Mouse (Mus musculus): Measurements from ENCODE around the gene Pigs. TPM values are rescaled to one million over a fixed set of nuclear protein-coding genes. Genes with fewer than 3 reads are reported as not detected.

The Pigs gene
- polyA plus RNA-seq, 1 experiment from 2014 or later: 31.1 TPM

GRCm38 (mm10) chr11:78367456-78368225 lies 39.4 kb downstream of the Pigs start:
- Histone ChIP-seq H3K27me3 (no peaks in the 10 kb centered on the region; the same call in 1 of the 2 replicates), H3K27ac (replicated peaks) (no peak overlapping the region), H3K9ac (no peak overlapping the region), H3K9me3 (replicated peaks) (no peaks in the 10 kb centered on the region), H3K4me2 (no peak overlapping the region), H3K4me3 (replicated peaks) (no peak overlapping the region), H3K36me3 (replicated peaks) (no peaks in the 10 kb centered on the region), H3K4me1 (replicated peaks) (peaks cover 9% of the 10 kb centered on the region)
- WGBS (ENCODE audit: insufficient replicate concordance): 77% methylated on average over 15 of the region's 15 CpGs
- ATAC-seq (ENCODE audit: insufficient read depth): no peak

DNA sequence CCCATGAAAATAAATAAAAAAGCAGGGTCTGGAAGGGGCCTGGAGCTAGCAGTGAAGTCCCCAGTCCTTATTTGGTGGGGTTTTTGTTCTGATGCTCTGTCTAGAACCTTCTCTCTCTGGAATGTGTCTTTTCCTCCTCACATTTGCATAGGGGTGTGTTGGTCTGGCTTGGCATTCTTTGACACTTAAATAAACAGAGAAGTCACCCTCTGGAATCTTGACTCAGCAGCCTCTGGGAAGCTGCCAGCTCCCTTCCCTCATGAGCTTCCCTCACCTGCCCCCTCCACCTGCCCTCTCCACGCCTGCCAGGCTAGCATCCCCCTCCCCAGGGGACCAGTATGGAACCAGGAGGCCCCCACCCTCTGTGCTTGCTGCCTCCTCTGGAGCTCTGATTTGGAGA lies 42.2 kb downstream of the Pigs start:
- Histone ChIP-seq H3K4me1 (replicated peaks) (no peaks in the 10 kb centered on the region), H3K27ac (replicated peaks) (no peak overlapping the region), H3K9me3 (replicated peaks) (no peaks in the 10 kb centered on the region), H3K4me2 (no peak overlapping the region), H3K36me3 (replicated peaks) (no peaks in the 10 kb centered on the region), H3K4me3 (replicated peaks) (no peak overlapping the region), H3K9ac (no peak overlapping the region), H3K27me3 (no peaks in the 10 kb centered on the region; the same call in 1 of the 2 replicates)
- WGBS (ENCODE audit: insufficient replicate concordance): 41% methylated on average over 1 of the region's 1 CpGs
- ATAC-seq (ENCODE audit: insufficient read depth): no peak

- Histone ChIP-seq H3K9ac (no peak overlapping the region), H3K4me1 (replicated peaks) (no peaks in the 10 kb centered on the region), H3K9me3 (replicated peaks) (no peaks in the 10 kb centered on the region), H3K36me3 (replicated peaks) (no peaks in the 10 kb centered on the region), H3K4me3 (replicated peaks) (no peak overlapping the region), H3K4me2 (no peak overlapping the region), H3K27me3 (no peaks in the 10 kb centered on the region), H3K27ac (replicated peaks) (no peak overlapping the region)
- no peak for ATAC-seq (ENCODE audit: insufficient read depth)
- WGBS (ENCODE audit: insufficient replicate concordance): 70% methylated on average over 11 of the region's 11 CpGs
Observed at GRCm38 (mm10) chr11:78371711-78372110, 43.5 kb downstream of the Pigs start.

- no peaks in the 10 kb centered on the region for H3K9me3 ChIP-seq (replicated peaks)
- no peak for ATAC-seq (ENCODE audit: insufficient read depth)
- no peaks in the 10 kb centered on the region for H3K27me3 ChIP-seq
- no peaks in the 10 kb centered on the region for H3K4me1 ChIP-seq (replicated peaks)
- 52% methylated on average over 3 of the region's 3 CpGs for WGBS (ENCODE audit: insufficient replicate concordance)
- H3K4me2 ChIP-seq: no peak overlapping the region
- H3K4me3 ChIP-seq (replicated peaks): no peak overlapping the region
- no peak overlapping the region for H3K9ac ChIP-seq
- no peaks in the 10 kb centered on the region for H3K36me3 ChIP-seq (replicated peaks)
- no peak overlapping the region for H3K27ac ChIP-seq (replicated peaks)
Observed at GRCm38 (mm10) chr11:78372166-78372565, 44.0 kb downstream of the Pigs start.

- H3K9me3 ChIP-seq (replicated peaks): no peaks in the 10 kb centered on the region
- no peak overlapping the region for H3K4me2 ChIP-seq
- H3K4me1 ChIP-seq (replicated peaks): no peaks in the 10 kb centered on the region
- 61% methylated on average over 7 of the region's 7 CpGs for WGBS (ENCODE audit: insufficient replicate concordance)
- H3K27ac ChIP-seq (replicated peaks): no peak overlapping the region
- no peak overlapping the region for H3K4me3 ChIP-seq (replicated peaks)
- no peak overlapping the region for H3K9ac ChIP-seq
- H3K27me3 ChIP-seq: no peaks in the 10 kb centered on the region
- ATAC-seq (ENCODE audit: insufficient read depth): no peak
- H3K36me3 ChIP-seq (replicated peaks): no peaks in the 10 kb centered on the region
Observed at GRCm38 (mm10) chr11:78372610-78373009, 44.4 kb downstream of the Pigs start.

- WGBS (ENCODE audit: insufficient replicate concordance): 68% methylated on average over 8 of the region's 8 CpGs
- no peak overlapping the region for H3K4me2 ChIP-seq
Observed at GRCm38 (mm10) chr11:78374147-78374546, 45.9 kb downstream of the Pigs start.

DNA sequence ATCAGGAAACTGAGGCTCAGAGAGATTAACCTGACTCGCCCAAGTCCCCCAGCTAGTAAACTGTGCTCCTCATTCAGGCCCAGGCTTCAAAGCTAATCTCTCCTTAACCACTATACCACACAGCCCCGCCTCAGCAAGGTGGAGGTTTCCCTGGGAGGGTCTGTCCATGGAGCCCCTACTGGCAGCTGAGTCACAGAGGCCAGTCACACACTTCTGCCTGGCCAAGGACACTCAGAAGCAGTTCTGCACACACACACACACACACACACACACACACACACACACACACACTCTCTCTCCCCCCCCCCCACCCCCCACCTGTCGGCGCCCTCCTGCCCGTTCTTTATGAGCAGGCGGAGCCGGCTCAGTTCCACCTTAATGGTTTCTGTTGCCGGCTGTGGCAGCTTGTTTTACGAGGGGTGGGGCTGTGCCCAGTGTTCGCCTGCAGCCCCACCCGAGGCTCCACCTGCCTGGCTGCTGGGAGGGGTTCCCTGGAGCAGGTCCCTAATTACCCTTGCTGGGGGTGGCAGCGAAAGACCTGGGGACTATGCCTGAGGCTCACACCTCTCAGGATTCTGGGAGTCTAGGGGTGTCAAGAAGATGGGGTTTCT lies 49.4 kb downstream of the Pigs start:
- H3K9me3 ChIP-seq (replicated peaks): no peaks in the 10 kb centered on the region
- no peak overlapping the region for H3K4me3 ChIP-seq (replicated peaks)
- no peaks in the 10 kb centered on the region for H3K4me1 ChIP-seq (replicated peaks)
- no peak overlapping the region for H3K27ac ChIP-seq (replicated peaks)
- no peak overlapping the region for H3K9ac ChIP-seq
- no peak for ATAC-seq (ENCODE audit: insufficient read depth)
- H3K36me3 ChIP-seq (replicated peaks): no peaks in the 10 kb centered on the region
- H3K4me2 ChIP-seq: no peak overlapping the region
- peaks cover 5% of the 10 kb centered on the region; the same call in 1 of the 2 replicates for H3K27me3 ChIP-seq
- 28% methylated on average over 12 of the region's 12 CpGs for WGBS (ENCODE audit: insufficient replicate concordance)

More at GRCm38 (mm10) chr11:78374147-78374546, 45.9 kb downstream of the Pigs start:
- H3K36me3 ChIP-seq (replicated peaks): no peaks in the 10 kb centered on the region
- H3K9me3 ChIP-seq (replicated peaks): no peaks in the 10 kb centered on the region
- H3K4me1 ChIP-seq (replicated peaks): no peaks in the 10 kb centered on the region
- no peak overlapping the region for H3K4me3 ChIP-seq (replicated peaks)
- H3K27me3 ChIP-seq: peaks cover 5% of the 10 kb centered on the region; the same call in 1 of the 2 replicates
- H3K27ac ChIP-seq (replicated peaks): no peak overlapping the region
- ATAC-seq (ENCODE audit: insufficient read depth): no peak
- H3K9ac ChIP-seq: no peak overlapping the region

DNA sequence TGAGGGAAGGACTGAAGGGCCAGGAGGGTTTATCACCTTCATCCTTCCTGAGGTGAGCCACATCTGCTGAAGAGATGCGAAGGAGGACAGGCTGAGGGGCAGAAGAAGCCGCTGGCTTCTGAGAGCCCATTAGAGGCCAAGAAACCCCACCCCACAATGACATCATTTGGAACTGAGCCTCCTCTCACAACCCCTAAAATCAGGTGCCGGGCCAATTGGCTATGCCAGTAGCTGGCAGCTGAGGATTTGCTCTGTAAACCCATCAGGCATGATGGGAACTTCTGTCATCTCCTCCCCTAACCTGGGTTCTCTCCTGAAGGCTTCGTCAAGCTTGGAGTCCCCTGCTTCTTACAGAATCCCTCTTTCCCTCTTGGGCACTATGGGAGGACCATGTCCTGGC lies 52.1 kb downstream of the Pigs start:
- Histone ChIP-seq H3K9me3 (replicated peaks) (no peaks in the 10 kb centered on the region), H3K4me1 (replicated peaks) (no peaks in the 10 kb centered on the region), H3K27ac (replicated peaks) (no peak overlapping the region), H3K4me3 (replicated peaks) (no peak overlapping the region), H3K36me3 (replicated peaks) (no peaks in the 10 kb centered on the region), H3K9ac (no peak overlapping the region), H3K27me3 (peaks cover 5% of the 10 kb centered on the region; the same call in 1 of the 2 replicates), H3K4me2 (no peak overlapping the region)
- no peak for ATAC-seq (ENCODE audit: insufficient read depth)
- 48% methylated on average over 4 of the region's 4 CpGs for WGBS (ENCODE audit: insufficient replicate concordance)

DNA sequence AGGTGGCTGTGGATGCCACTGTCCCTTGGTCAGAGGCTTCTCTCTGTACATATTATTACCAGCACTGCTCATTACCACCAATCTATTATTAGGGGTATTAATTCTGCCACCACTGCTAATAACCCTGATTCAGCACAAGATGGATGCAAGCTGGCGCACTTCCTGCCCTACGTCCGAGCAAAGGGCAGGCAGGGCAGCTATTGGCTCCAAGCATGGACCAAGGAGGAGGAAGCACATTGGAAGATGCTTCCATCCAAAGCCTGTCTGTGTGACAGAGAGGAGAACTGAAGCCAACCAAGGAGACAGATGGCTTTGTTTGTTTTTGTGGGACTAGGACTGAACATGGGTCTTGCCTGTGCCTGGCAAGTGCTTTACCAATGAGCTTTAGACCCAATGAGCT lies 52.8 kb downstream of the Pigs start:
- Histone ChIP-seq H3K36me3 (replicated peaks) (no peaks in the 10 kb centered on the region), H3K4me3 (replicated peaks) (no peak overlapping the region), H3K4me2 (no peak overlapping the region), H3K9ac (no peak overlapping the region), H3K27me3 (peaks cover 5% of the 10 kb centered on the region; the same call in 1 of the 2 replicates), H3K4me1 (replicated peaks) (no peaks in the 10 kb centered on the region), H3K27ac (replicated peaks) (no peak overlapping the region), H3K9me3 (replicated peaks) (no peaks in the 10 kb centered on the region)
- no peak for ATAC-seq (ENCODE audit: insufficient read depth)
- WGBS (ENCODE audit: insufficient replicate concordance): 59% methylated on average over 3 of the region's 3 CpGs

DNA sequence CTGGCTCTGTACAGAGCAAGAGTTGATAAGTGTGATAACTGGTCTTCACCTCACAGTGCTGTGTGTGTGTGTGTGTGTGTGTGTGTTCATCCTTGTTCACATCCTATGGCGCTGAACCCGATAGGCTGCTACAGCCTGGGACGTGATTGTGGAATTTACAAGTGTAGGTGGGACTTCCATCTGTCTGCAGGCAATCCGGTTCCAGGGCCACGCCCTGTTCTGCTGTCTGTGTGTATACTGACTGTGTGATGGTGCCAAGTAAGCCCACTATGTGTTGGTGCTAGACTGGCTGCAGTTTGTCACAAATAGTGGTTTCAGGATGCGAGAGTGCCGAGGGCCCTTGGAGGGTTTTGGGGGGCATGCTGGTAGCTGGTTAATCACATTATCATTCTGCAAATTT lies 54.1 kb downstream of the Pigs start:
- Histone ChIP-seq H3K27ac (replicated peaks) (no peak overlapping the region), H3K9ac (no peak overlapping the region), H3K36me3 (replicated peaks) (no peaks in the 10 kb centered on the region), H3K4me2 (no peak overlapping the region), H3K4me1 (replicated peaks) (no peaks in the 10 kb centered on the region), H3K9me3 (replicated peaks) (no peaks in the 10 kb centered on the region), H3K4me3 (replicated peaks) (no peak overlapping the region), H3K27me3 (peaks cover 5% of the 10 kb centered on the region; the same call in 1 of the 2 replicates)
- 73% methylated on average over 7 of the region's 7 CpGs for WGBS (ENCODE audit: insufficient replicate concordance)
- no peak for ATAC-seq (ENCODE audit: insufficient read depth)

DNA sequence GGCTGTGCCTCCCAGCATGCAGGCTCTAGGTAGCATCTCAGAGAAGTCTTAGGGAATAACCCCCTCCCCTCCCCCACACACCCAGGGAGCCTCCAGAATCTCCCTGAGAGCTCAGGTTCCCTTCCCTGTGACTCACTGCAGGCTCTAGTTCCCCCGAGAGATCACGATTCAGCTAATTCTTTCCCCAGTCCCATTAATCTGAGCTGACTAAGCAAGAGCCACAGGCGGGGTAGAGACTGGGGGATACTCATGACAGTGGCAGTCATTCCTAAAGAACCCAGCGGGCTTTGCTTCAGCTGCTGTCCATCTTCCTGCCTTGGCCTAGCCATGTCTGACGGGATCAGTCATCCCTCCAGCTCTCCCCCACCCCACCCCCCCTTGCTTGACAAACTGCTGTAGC lies 54.5 kb downstream of the Pigs start:
- Histone ChIP-seq H3K27ac (replicated peaks) (no peak overlapping the region), H3K4me1 (replicated peaks) (no peaks in the 10 kb centered on the region), H3K9ac (no peak overlapping the region), H3K27me3 (peaks cover 5% of the 10 kb centered on the region; the same call in 1 of the 2 replicates), H3K4me2 (no peak overlapping the region), H3K4me3 (replicated peaks) (no peak overlapping the region), H3K36me3 (replicated peaks) (no peaks in the 10 kb centered on the region), H3K9me3 (replicated peaks) (no peaks in the 10 kb centered on the region)
- WGBS (ENCODE audit: insufficient replicate concordance): 41% methylated on average over 5 of the region's 5 CpGs
- no peak for ATAC-seq (ENCODE audit: insufficient read depth)
